Mouse (Mus musculus) skeletal muscle tissue, adult 2 months (tissue): ENCODE results near the gene Cdh5.
A peak's percentile ranks its signal among the peaks of the same experiment; 100 is the strongest.
"Not testable (repeated sequence)": the region's sequence is repeated elsewhere in the genome, so short reads cannot be mapped to it uniquely, and the experiment has no call there.

ENCODE experiments used
- DNase-seq: peaks from one replicate; pipeline ENCODE4 v3.0.0-alpha.2; 2012; ENCODE audit warnings: low read depth, low spot score

Gene Cdh5

GRCm38 (mm10) chr8:104101415-104101814 is at the start of gene Cdh5:
Cdh5 (plus strand) TSS chr8:104101625.
- peak; percentile 32 for DNase-seq

- no peak for DNase-seq
These were observed 41.5 kb upstream of the Cdh5 start for GRCm38 (mm10) chr8:104059922-104060321.

- DNase-seq: no peak
These were observed 41.0 kb upstream of the Cdh5 start for GRCm38 (mm10) chr8:104060446-104060845.

GRCm38 (mm10) chr8:104061048-104061988 is 40.1 kb upstream of the Cdh5 start:
- no peak for DNase-seq

GRCm38 (mm10) chr8:104061989-104062820 is 39.2 kb upstream of the Cdh5 start:
- DNase-seq: no peak

GRCm38 (mm10) chr8:104065223-104065622 is 36.2 kb upstream of the Cdh5 start:
- peak; percentile 11 for DNase-seq

- DNase-seq: no peak
These were observed 35.4 kb upstream of the Cdh5 start for GRCm38 (mm10) chr8:104065906-104066518.

GRCm38 (mm10) chr8:104067390-104067925 is 34.0 kb upstream of the Cdh5 start:
- no peak for DNase-seq

- DNase-seq: no peak
These were observed 32.9 kb upstream of the Cdh5 start for GRCm38 (mm10) chr8:104068421-104069035.

GRCm38 (mm10) chr8:104070201-104070865 is 31.1 kb upstream of the Cdh5 start:
- DNase-seq: not testable (repeated sequence)

- DNase-seq: no peak
These were observed 30.5 kb upstream of the Cdh5 start for GRCm38 (mm10) chr8:104070949-104071348.

- no peak for DNase-seq
These were observed 26.3 kb upstream of the Cdh5 start for GRCm38 (mm10) chr8:104075079-104075478.

- no peak for DNase-seq
These were observed 24.6 kb upstream of the Cdh5 start for GRCm38 (mm10) chr8:104076541-104077412.

- no peak for DNase-seq
These were observed 23.3 kb upstream of the Cdh5 start for GRCm38 (mm10) chr8:104078091-104078490.

- DNase-seq: no peak
These were observed 16.1 kb upstream of the Cdh5 start for GRCm38 (mm10) chr8:104085281-104085680.

- DNase-seq: no peak
These were observed 14.8 kb upstream of the Cdh5 start for GRCm38 (mm10) chr8:104086615-104087014.

GRCm38 (mm10) chr8:104087091-104087490 is 14.3 kb upstream of the Cdh5 start:
- no peak for DNase-seq

GRCm38 (mm10) chr8:104087878-104088277 is 13.5 kb upstream of the Cdh5 start:
- DNase-seq: not testable (repeated sequence)

GRCm38 (mm10) chr8:104088881-104089280 is 12.5 kb upstream of the Cdh5 start:
- DNase-seq: no peak
